Mouse (Mus musculus) MEL (cell line): Measurements from ENCODE around the gene Mcfd2. TPM values are rescaled to one million over a fixed set of nuclear protein-coding genes. Genes with fewer than 3 reads are reported as not detected.

ENCODE experiments used
- DNase-seq: peaks from one replicate; pipeline ENCODE4 v3.0.0; 2011; ENCODE audit warnings: low read depth, low spot score
- H3K27ac ChIP-seq: 2 replicates; pipeline ENCODE4 v1.5.1; 2012; ENCODE audit warnings: low read depth, mild to moderate bottlenecking, control low read depth, low read length, moderate library complexity; ENCODE audit not compliant: control insufficient read depth
- H3K27me3 ChIP-seq, 2 experiments: fragments of 150-350 bp in 1 of 2; sonication (generic) in 1 of 2; 2 replicates each; pipeline ENCODE4 v1.6.1; 2012; ENCODE audit warnings: low read length in 2 of 2, mild to moderate bottlenecking in 2 of 2, improper control_type of control experiment in 1 of 2, moderate library complexity in 1 of 2; ENCODE audit not compliant: insufficient read depth in 2 of 2, control insufficient read depth in 1 of 2
- H3K36me3 ChIP-seq, 2 experiments: 2 replicates each; pipeline ENCODE4 v1.6.1; 2012 to 2014; ENCODE audit warnings: low read length in 2 of 2, improper control_type of control experiment in 1 of 2, inconsistent platforms in 1 of 2, mild to moderate bottlenecking in 1 of 2; ENCODE audit not compliant: insufficient read depth in 2 of 2, control insufficient read depth in 1 of 2
- H3K4me1 ChIP-seq, 2 experiments: fragments of 150-350 bp in 1 of 2; sonication (generic) in 1 of 2; 2 replicates each; pipeline ENCODE4 v1.6.1; 2012; ENCODE audit warnings: low read length in 2 of 2, improper control_type of control experiment in 1 of 2, mild to moderate bottlenecking in 1 of 2; ENCODE audit not compliant: insufficient read depth in 2 of 2, control insufficient read depth in 1 of 2
- H3K4me3 ChIP-seq, 2 experiments: fragments of 150-350 bp in 1 of 2; sonication (generic) in 1 of 2; 2 replicates each; pipeline ENCODE4 v1.5.1; 2012; ENCODE audit warnings: low read depth in 2 of 2, low read length in 2 of 2, mild to moderate bottlenecking in 2 of 2, moderate library complexity in 2 of 2, control low read depth in 1 of 2, improper control_type of control experiment in 1 of 2; ENCODE audit not compliant: control insufficient read depth in 1 of 2, insufficient read depth in 1 of 2
- H3K79me2 ChIP-seq: 2 replicates; pipeline ENCODE4 v1.6.1; 2012; ENCODE audit warnings: mild to moderate bottlenecking, low read length, moderate library complexity; ENCODE audit not compliant: control insufficient read depth, poor library complexity, insufficient read depth
- H3K9ac ChIP-seq: 2 replicates; pipeline ENCODE4 v1.6.1; 2012; ENCODE audit warnings: low read depth, mild to moderate bottlenecking, control low read depth, low read length, moderate library complexity; ENCODE audit not compliant: control insufficient read depth, poor library complexity, severe bottlenecking
- H3K9me3 ChIP-seq: fragments of 150-350 bp; sonication (generic); replicated peaks from 2 replicates; pipeline ENCODE4 v1.6.1; 2012; ENCODE audit warnings: mild to moderate bottlenecking, low read length, improper control_type of control experiment, moderate library complexity; ENCODE audit not compliant: insufficient read depth
- BHLHE40 ChIP-seq: IDR thresholded peaks from 2 replicates; pipeline ENCODE4 v1.6.1; 2012; ENCODE audit warnings: low read depth, mild to moderate bottlenecking, inconsistent platforms, low read length, improper control_type of control experiment, borderline replicate concordance
- CHD2 ChIP-seq: IDR thresholded peaks from 2 replicates; pipeline ENCODE4 v1.6.1; 2011; ENCODE audit warnings: low read length, improper control_type of control experiment
- CTCF ChIP-seq, 3 experiments: IDR thresholded peaks in 2 of 3; conservative IDR thresholded peaks in 1 of 3; 2 replicates each; pipeline ENCODE4 v1.5.1; 2011 to 2012; ENCODE audit warnings: low read length in 3 of 3, low read depth in 2 of 3, mild to moderate bottlenecking in 2 of 3, improper control_type of control experiment in 1 of 3, inconsistent platforms in 1 of 3, mixed read lengths in 1 of 3, moderate library complexity in 1 of 3; ENCODE audit not compliant: control insufficient read depth in 1 of 3, insufficient read depth in 1 of 3, poor library complexity in 1 of 3, severe bottlenecking in 1 of 3
- E2F4 ChIP-seq: IDR thresholded peaks from 2 replicates; pipeline ENCODE4 v1.6.1; 2011; ENCODE audit warnings: low read depth, low read length, improper control_type of control experiment, borderline replicate concordance
- EP300 ChIP-seq, 2 experiments: IDR thresholded peaks; 2 replicates each; pipeline ENCODE4 v1.6.1; 2011; ENCODE audit warnings: improper control_type of control experiment in 2 of 2, low read length in 2 of 2, low read depth in 1 of 2, mild to moderate bottlenecking in 1 of 2
- ETS1 ChIP-seq: IDR thresholded peaks from 2 replicates; pipeline ENCODE4 v1.6.1; 2012; ENCODE audit warnings: low read depth, mild to moderate bottlenecking, inconsistent platforms, low read length, improper control_type of control experiment, moderate library complexity
- GATA1 ChIP-seq: IDR thresholded peaks from 2 replicates; pipeline ENCODE4 v1.6.1; 2011; ENCODE audit warnings: low read depth, low read length, improper control_type of control experiment
- HCFC1 ChIP-seq: IDR thresholded peaks from 2 replicates; pipeline ENCODE4 v1.6.1; 2012; ENCODE audit warnings: low read depth, mild to moderate bottlenecking, inconsistent platforms, low read length, improper control_type of control experiment, moderate library complexity
- KAT2A ChIP-seq: conservative IDR thresholded peaks from 2 replicates; pipeline ENCODE4 v1.6.1; 2012; ENCODE audit warnings: low read depth, low read length, improper control_type of control experiment, inconsistent platforms
- MAZ ChIP-seq: IDR thresholded peaks from 2 replicates; pipeline ENCODE4 v1.6.1; 2012; ENCODE audit warnings: low read depth, mild to moderate bottlenecking, inconsistent platforms, low read length, improper control_type of control experiment
- MXI1 ChIP-seq: IDR thresholded peaks from 2 replicates; pipeline ENCODE4 v1.6.1; 2011; ENCODE audit warnings: mild to moderate bottlenecking, low read depth, low read length, improper control_type of control experiment
- MYB ChIP-seq: IDR thresholded peaks from 2 replicates; pipeline ENCODE4 v1.6.1; 2011; ENCODE audit warnings: mild to moderate bottlenecking, low read depth, low read length, improper control_type of control experiment
- POLR2AphosphoS2 ChIP-seq: IDR thresholded peaks from 2 replicates; pipeline ENCODE4 v1.6.1; 2011; ENCODE audit warnings: low read length, improper control_type of control experiment
- POLR2AphosphoS5 ChIP-seq: IDR thresholded peaks from 2 replicates; pipeline ENCODE4 v1.6.1; 2012; ENCODE audit warnings: low read depth, borderline replicate concordance, mild to moderate bottlenecking, inconsistent platforms, low read length, moderate library complexity, mixed read lengths
- RCOR1 ChIP-seq: IDR thresholded peaks from 2 replicates; pipeline ENCODE4 v1.6.1; 2012; ENCODE audit warnings: low read depth, mild to moderate bottlenecking, inconsistent platforms, low read length, improper control_type of control experiment
- SMC3 ChIP-seq: IDR thresholded peaks from 2 replicates; pipeline ENCODE4 v1.6.1; 2011; ENCODE audit warnings: low read depth, low read length, improper control_type of control experiment
- TBP ChIP-seq: IDR thresholded peaks from 2 replicates; pipeline ENCODE4 v1.8.0; 2011; ENCODE audit warnings: low read depth, low read length, improper control_type of control experiment
- TCF12 ChIP-seq: IDR thresholded peaks from 2 replicates; pipeline ENCODE4 v1.6.1; 2014; ENCODE audit warnings: low read depth, mild to moderate bottlenecking, inconsistent platforms, low read length, improper control_type of control experiment, moderate library complexity
- ZC3H11A ChIP-seq: IDR thresholded peaks from 2 replicates; pipeline ENCODE4 v1.6.1; 2012; ENCODE audit warnings: low read depth, mild to moderate bottlenecking, inconsistent platforms, low read length, improper control_type of control experiment
- polyA plus RNA-seq, 2 experiments: library from polyadenylated mRNA; stranded (reverse) in 1 of 2; unstranded in 1 of 2; fragments of >175 nt in 1 of 2; fragments of >200 nt in 1 of 2; gene quantifications; 2 replicates each; pipeline versions ENCODE4 v1.2.1 to v1.2.4; 2012; ENCODE audit warnings: low replicate concordance in 2 of 2, low read depth in 1 of 2; ENCODE audit not compliant: insufficient read length in 2 of 2, insufficient read depth in 1 of 2, missing spikeins in 1 of 2
- total RNA-seq: library from RNA; depleted of rRNA; stranded (reverse); fragments of 300-350 nt; gene quantifications from 2 replicates; pipeline ENCODE4 v1.2.3, GENCODE M21; 2012

Mcfd2 gene
- total and polyA plus RNA-seq, 3 experiments, result 50.4 to 52.6 TPM; not detected in 1

DNA sequence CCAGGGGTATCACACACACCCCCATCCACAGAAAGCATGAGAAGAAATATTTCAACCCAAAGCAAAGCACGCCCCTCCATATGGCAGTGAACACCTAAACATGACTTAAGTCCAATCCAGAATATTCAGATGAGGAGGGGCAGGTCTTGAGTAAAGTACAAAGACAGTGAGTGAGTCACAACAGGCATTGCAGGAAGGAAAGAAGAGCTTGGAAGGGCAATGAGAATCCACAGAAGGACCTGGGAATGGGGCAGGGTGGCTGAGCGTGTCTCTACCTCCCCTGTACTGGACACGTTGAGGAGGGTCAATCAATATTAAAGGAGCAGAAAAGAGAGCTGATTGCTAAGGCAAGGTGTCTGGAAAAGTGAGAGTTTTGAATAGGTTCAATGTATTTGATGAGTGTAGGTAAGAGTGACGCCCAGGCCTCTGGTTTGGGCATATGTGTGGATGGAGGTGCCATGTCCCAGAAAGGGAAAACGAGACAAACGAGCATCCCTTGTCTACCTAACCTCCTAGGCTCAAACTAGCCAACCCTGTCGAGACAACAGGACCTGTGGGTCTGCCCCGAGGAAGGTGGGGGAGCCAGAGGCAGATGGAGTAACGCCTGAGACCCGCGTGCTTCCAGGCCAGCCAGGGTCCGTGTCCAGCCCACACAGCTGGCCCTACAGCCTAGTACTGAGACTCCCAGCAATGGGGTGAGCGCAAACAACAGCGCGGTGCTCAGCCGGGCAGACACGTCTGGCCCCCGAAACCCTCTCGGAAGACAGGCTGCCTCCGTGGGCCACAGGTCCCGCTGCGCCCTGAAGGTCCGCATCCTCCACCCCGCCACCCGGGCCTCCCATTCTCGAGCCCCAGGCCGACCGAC is 576 bp downstream of the Mcfd2 start:
- peaks cover 15% of the 10 kb centered on the region for H3K79me2 ChIP-seq
- H3K36me3 ChIP-seq, result peaks cover 0 to 16% of the 10 kb centered on the region in 2 experiments; a peak in 3 of 4 replicates
- H3K27me3 ChIP-seq, result peaks cover 0 to 2% of the 10 kb centered on the region in 2 experiments; a peak in 1 of 4 replicates
- DNase-seq, result peak; percentile 48
- TF ChIP-seq POLR2AphosphoS2, result no peak
- TF ChIP-seq TBP, result no peak
- TF ChIP-seq SMC3, result no peak
- TF ChIP-seq BHLHE40, result no peak
- TF ChIP-seq E2F4, result no peak
- no peak for TF ChIP-seq MXI1
- no peak for TF ChIP-seq TCF12
- no peak for TF ChIP-seq CHD2
- TF ChIP-seq ETS1, result no peak
- no peak for TF ChIP-seq KAT2A
- no peak for TF ChIP-seq MAZ
- no peak for TF ChIP-seq HCFC1
- no peak for TF ChIP-seq POLR2AphosphoS5
- TF ChIP-seq CTCF (IDR thresholded peaks at IDR 0.05 in 2 of 3, conservative IDR thresholded peaks at IDR 0.05 in 1 of 3; ENCODE audit: control insufficient read depth in 1 of 3, insufficient read depth in 1 of 3, low read depth in 2 of 3, low read length in 3 of 3, poor library complexity in 1 of 3, severe bottlenecking in 1 of 3), result no peak
- no peak for TF ChIP-seq RCOR1
- TF ChIP-seq ZC3H11A, result no peak
- TF ChIP-seq EP300 (IDR thresholded peaks at IDR 0.05; ENCODE audit: low read depth in 1 of 2, low read length in 2 of 2), result no peak
- no peak for TF ChIP-seq GATA1
- no peak for TF ChIP-seq MYB
- peak overlapping the region; percentile 85 for H3K9ac ChIP-seq
- H3K4me1 ChIP-seq, result peaks cover 12 to 19% of the 10 kb centered on the region in 2 experiments
- peak overlapping the region; percentile 76 to 93 for H3K4me3 ChIP-seq
- no peaks in the 10 kb centered on the region for H3K9me3 ChIP-seq
- H3K27ac ChIP-seq, result peak overlapping the region; percentile 26; the same call in 1 of the 2 replicates
